ENCODE assay signal across 8 mouse cellular contexts in genomic region chr5:114708491-114708890, GRCm38 (mm10). TPM values are rescaled to one million over a fixed set of nuclear protein-coding genes. Genes with fewer than 3 reads are reported as not detected.
DNase-seq lines count a peak whose midpoint lies in the region; ATAC-seq and TF ChIP-seq lines count a peak whose summit lies in the region.

No protein-coding gene starts in this region.

- no peak for TF ChIP-seq CTCF in kidney, adult 2 months (conservative IDR thresholded peaks at IDR 0.05; ENCODE audit: insufficient read depth, insufficient read length, low read depth, low read length)

- no peaks in the 10 kb centered on the region for H3K4me1 ChIP-seq in kidney, adult 2 months (ENCODE audit: control insufficient read depth, insufficient read depth, low read length)
- peaks cover 5% of the 10 kb centered on the region; the same call in 1 of the 2 replicates for H3K4me1 ChIP-seq in brown adipose tissue, adult 24 weeks (ENCODE audit: control insufficient read depth, insufficient read depth, insufficient read length, low read length)
- peaks cover 8% of the 10 kb centered on the region for H3K4me1 ChIP-seq in hindbrain, embryonic 13.5 days (replicated peaks)
- H3K4me1 ChIP-seq in midbrain, embryonic 16.5 days (ENCODE audit: control insufficient read depth, insufficient read depth, low read length), result peaks cover 7% of the 10 kb centered on the region

- H3K27ac ChIP-seq in kidney, adult 2 months (ENCODE audit: insufficient read depth, low read depth, low read length), result no peak overlapping the region
- no peak overlapping the region for H3K27ac ChIP-seq in brown adipose tissue, adult 24 weeks (replicated peaks; ENCODE audit: low read depth, low read length)
- no peak overlapping the region for H3K27ac ChIP-seq in hindbrain, embryonic 13.5 days
- H3K27ac ChIP-seq in midbrain, embryonic 16.5 days (ENCODE audit: low read length), result no peak overlapping the region

- DNase-seq in kidney, adult 2 months, result no peak
- DNase-seq in kidney, postnatal 14 days, result no peak
- DNase-seq in thymus, postnatal 0 days (ENCODE audit: low spot score), result no peak
- DNase-seq in spleen, postnatal 14 days (ENCODE audit: low spot score in 2 of 2), result no peak
- DNase-seq in retina, embryonic 14.5 days (ENCODE audit: low spot score), result no peak

- no peaks in the 10 kb centered on the region for H3K27me3 ChIP-seq in kidney, adult 2 months (replicated peaks; ENCODE audit: control insufficient read depth, insufficient read depth, low read length)
- H3K27me3 ChIP-seq in hindbrain, embryonic 13.5 days, result no peaks in the 10 kb centered on the region
- H3K27me3 ChIP-seq in midbrain, embryonic 16.5 days (ENCODE audit: control insufficient read depth, insufficient read depth, low read depth, low read length), result no peaks in the 10 kb centered on the region; the same call in 1 of the 2 replicates

- peak overlapping the region; percentile 86 for H3K4me2 ChIP-seq in hindbrain, embryonic 13.5 days
- H3K4me2 ChIP-seq in midbrain, embryonic 16.5 days (ENCODE audit: low read length), result peak overlapping the region; percentile 80

- no peaks in the 10 kb centered on the region; the same call in 1 of the 2 replicates for H3K36me3 ChIP-seq in kidney, adult 2 months (ENCODE audit: control insufficient read depth, insufficient read depth, low read length)
- H3K36me3 ChIP-seq in hindbrain, embryonic 13.5 days, result peaks cover 43% of the 10 kb centered on the region
- H3K36me3 ChIP-seq in midbrain, embryonic 16.5 days (ENCODE audit: control insufficient read depth, insufficient read depth, low read length), result peaks cover 9% of the 10 kb centered on the region

- H3K9me3 ChIP-seq in hindbrain, embryonic 13.5 days, result no peaks in the 10 kb centered on the region
- no peaks in the 10 kb centered on the region for H3K9me3 ChIP-seq in midbrain, embryonic 16.5 days (replicated peaks; ENCODE audit: control insufficient read depth, low read length, poor library complexity, severe bottlenecking)

- peak overlapping the region; percentile 83 for H3K9ac ChIP-seq in hindbrain, embryonic 13.5 days
- H3K9ac ChIP-seq in midbrain, embryonic 16.5 days (ENCODE audit: low read depth, low read length), result peak overlapping the region; percentile 66; the same call in 1 of the 2 replicates

- 53% methylated on average over 15 of the region's 15 CpGs for WGBS in kidney, adult 2 months
- WGBS in hindbrain, embryonic 13.5 days, result 46% methylated on average over 15 of the region's 15 CpGs
- 53% methylated on average over 15 of the region's 15 CpGs for WGBS in midbrain, embryonic 16.5 days

- peak overlapping the region; percentile 98; the same call in 1 of the 2 replicates for H3K4me3 ChIP-seq in kidney, adult 2 months (ENCODE audit: insufficient read depth, low read depth, low read length)
- peak overlapping the region; percentile 91 for H3K4me3 ChIP-seq in brown adipose tissue, adult 24 weeks (ENCODE audit: insufficient read depth, low read depth, low read length)
- H3K4me3 ChIP-seq in hindbrain, embryonic 13.5 days, result peak overlapping the region; percentile 81
- H3K4me3 ChIP-seq in midbrain, embryonic 16.5 days (ENCODE audit: low read depth, low read length), result peak overlapping the region; percentile 58

- TF ChIP-seq POLR2A in kidney, adult 2 months (IDR thresholded peaks at IDR 0.05; ENCODE audit: low read depth, low read length), result no peak

- no peak for ATAC-seq in hindbrain, embryonic 13.5 days (ENCODE audit: low FRiP score)
- ATAC-seq in midbrain, embryonic 16.5 days, result no peak

RNA-seq across cellular contexts. Expression of gene Tchp, which starts 0.9 kb away (rescaled TPM):
- 11.4 and 12.1 TPM in 2 replicates for polyA plus RNA-seq in kidney, adult 2 months (2012; rRNA removed)
- 1.5 and 4.4 TPM in 2 replicates for polyA plus RNA-seq in brown adipose tissue, adult 24 weeks (2012; ENCODE audit: insufficient read depth, insufficient read length, missing spikeins)
- 18.3 and 21.1 TPM in 2 replicates for polyA plus RNA-seq in hindbrain, embryonic 13.5 days (2015; fragmentation: Nextera tagmentation; extraction: Ambion mirVana)
- 16.3 and 17.5 TPM in 2 replicates for polyA plus RNA-seq in midbrain, embryonic 16.5 days (2015; fragmentation: Nextera tagmentation; extraction: Ambion mirVana)
- 9.8 and 10.8 TPM in 2 replicates for polyA plus RNA-seq in thymus, postnatal 0 days (2015; fragmentation: Nextera tagmentation; extraction: Ambion mirVana)

RNA-seq across cellular contexts. Expression of gene Gltp, which starts 17.7 kb away (rescaled TPM):
- polyA plus RNA-seq in kidney, adult 2 months (2012; rRNA removed), result 89.1 and 95.7 TPM in 2 replicates
- 29.8 and 31.9 TPM in 2 replicates for polyA plus RNA-seq in brown adipose tissue, adult 24 weeks (2012; ENCODE audit: insufficient read depth, insufficient read length, missing spikeins)
- polyA plus RNA-seq in hindbrain, embryonic 13.5 days (2015; fragmentation: Nextera tagmentation; extraction: Ambion mirVana), result 41.5 and 42.9 TPM in 2 replicates
- 34.2 and 39.4 TPM in 2 replicates for polyA plus RNA-seq in midbrain, embryonic 16.5 days (2015; fragmentation: Nextera tagmentation; extraction: Ambion mirVana)
- polyA plus RNA-seq in thymus, postnatal 0 days (2015; fragmentation: Nextera tagmentation; extraction: Ambion mirVana), result 134 and 147 TPM in 2 replicates

RNA-seq across cellular contexts. Expression of gene Trpv4, which starts 50.3 kb away (rescaled TPM):
- polyA plus RNA-seq in kidney, adult 2 months (2012; rRNA removed), result 127 and 164 TPM in 2 replicates
- 0.83 and 1.2 TPM in 2 replicates for polyA plus RNA-seq in brown adipose tissue, adult 24 weeks (2012; ENCODE audit: insufficient read depth, insufficient read length, missing spikeins)
- polyA plus RNA-seq in hindbrain, embryonic 13.5 days (2015; fragmentation: Nextera tagmentation; extraction: Ambion mirVana), result 0.53 and 0.65 TPM in 2 replicates
- polyA plus RNA-seq in midbrain, embryonic 16.5 days (2015; fragmentation: Nextera tagmentation; extraction: Ambion mirVana), result 1.3 and 1.9 TPM in 2 replicates
- 1.1 TPM in 2 replicates for polyA plus RNA-seq in thymus, postnatal 0 days (2015; fragmentation: Nextera tagmentation; extraction: Ambion mirVana)

Comparison
In these comparisons a context has a peak if more than half of its experiments do, and no peak if none do; other contexts are left out.
1. RNA of gene Trpv4, which starts 50.3 kb away (polyA plus RNA-seq): 127 to 164 TPM in kidney, adult 2 months; 1.3 to 1.9 TPM in midbrain, embryonic 16.5 days, 1.1 TPM in thymus, postnatal 0 days, 0.83 to 1.2 TPM in brown adipose tissue, adult 24 weeks and 0.53 to 0.65 TPM in hindbrain, embryonic 13.5 days; every median in the first group is over 10 times any median in the second.
2. Peak in every context shown above with its lines, with median percentiles within 50 percentile points of each other: H3K4me3 ChIP-seq.